Mouse (Mus musculus) urinary bladder, postnatal 0 days (tissue): Measurements from ENCODE around the gene Olfr1080. TPM values are rescaled to one million over a fixed set of nuclear protein-coding genes. Genes with fewer than 3 reads are reported as not detected.

ENCODE experiments used
- polyA plus RNA-seq: library from polyadenylated mRNA; unstranded; fragments of >200 nt; fragmentation: Nextera tagmentation; extraction: Ambion mirVana; gene quantifications from 2 replicates; pipeline ENCODE4 v1.2.1, GENCODE M21; 2015

Gene Olfr1080
- polyA plus RNA-seq, result not detected in 2 replicates

GRCm38 (mm10) chr2:86558135-86558534 lies at the start of gene Olfr1080:
Gene Olfr1080, minus strand, starts transcription at chr2:86558235.

GRCm38 (mm10) chr2:86598866-86599265 lies 40.8 kb upstream of the Olfr1080 start, which contains the start of gene Olfr1082:
Gene Olfr1082, minus strand, starts transcription at chr2:86598966.

GRCm38 (mm10) chr2:86542380-86542779 lies 15.7 kb downstream of the Olfr1080 start, which contains the start of gene Olfr1079:
Gene Olfr1079, minus strand, starts transcription at chr2:86542480.

GRCm38 (mm10) chr2:86508161-86508560 lies 49.9 kb downstream of the Olfr1080 start, which contains the start of gene Olfr1076:
Gene Olfr1076, plus strand, starts transcription at chr2:86508461.

Other genes starting within 250 kb of the Olfr1080 start
- gene Olfr1053, start 243.0 kb downstream of the Olfr1080 start, polyA plus RNA-seq, result not detected in 2 replicates
- not detected in 2 replicates for gene Olfr1054, start 222.8 kb downstream of the Olfr1080 start, polyA plus RNA-seq
- gene Olfr1055, start 208.0 kb downstream of the Olfr1080 start, polyA plus RNA-seq, result not detected in 2 replicates
- gene Olfr1056, start 195.8 kb downstream of the Olfr1080 start, polyA plus RNA-seq, result not detected in 2 replicates
- not detected in 2 replicates for gene Olfr1057, start 179.8 kb downstream of the Olfr1080 start, polyA plus RNA-seq
- gene Olfr1058, start 169.7 kb downstream of the Olfr1080 start, polyA plus RNA-seq, result not detected in 2 replicates
- gene Olfr1061, start 144.2 kb downstream of the Olfr1080 start, polyA plus RNA-seq, result not detected in 2 replicates
- not detected in 2 replicates for gene Olfr1062, start 131.5 kb downstream of the Olfr1080 start, polyA plus RNA-seq
- gene Olfr1065, start 107.6 kb downstream of the Olfr1080 start, polyA plus RNA-seq, result not detected in 2 replicates
- gene Olfr1066, start 102.0 kb downstream of the Olfr1080 start, polyA plus RNA-seq, result not detected in 2 replicates
- gene Olfr228, start 70.8 kb downstream of the Olfr1080 start, polyA plus RNA-seq, result not detected in 2 replicates
- gene Olfr1076, start 49.8 kb downstream of the Olfr1080 start, polyA plus RNA-seq, result not detected in 2 replicates
- not detected in 2 replicates for gene Olfr1079, start 15.8 kb downstream of the Olfr1080 start, polyA plus RNA-seq
- not detected in 2 replicates for gene Olfr1082, start 40.7 kb upstream of the Olfr1080 start, polyA plus RNA-seq
- not detected in 2 replicates for gene Olfr1084, start 81.5 kb upstream of the Olfr1080 start, polyA plus RNA-seq
- not detected in 2 replicates for gene Olfr1085, start 103.8 kb upstream of the Olfr1080 start, polyA plus RNA-seq
- not detected in 2 replicates for gene Olfr1086, start 121.9 kb upstream of the Olfr1080 start, polyA plus RNA-seq
- gene Olfr1087, start 140.2 kb upstream of the Olfr1080 start, polyA plus RNA-seq, result not detected in 2 replicates
- not detected in 2 replicates for gene Olfr1089, start 175.5 kb upstream of the Olfr1080 start, polyA plus RNA-seq
- gene Olfr1090, start 200.8 kb upstream of the Olfr1080 start, polyA plus RNA-seq, result not detected in 2 replicates
- not detected in 2 replicates for gene Olfr1093, start 224.2 kb upstream of the Olfr1080 start, polyA plus RNA-seq